16 mouse cellular contexts compared by ENCODE assay signal in genomic region chr2:42624356-42624755, GRCm38 (mm10). TPM values are rescaled to one million over a fixed set of nuclear protein-coding genes. Genes with fewer than 3 reads are reported as not detected.
"Had no signal": no experiment of that assay in that cellular context is flagged by ENCODE, and none has a peak within 500 bp of the region (broad histone marks: within the 10 kb centered on the region; RNA-seq: fewer than 3 reads in every experiment).

No protein-coding gene starts in this region.

- H3K4me3 ChIP-seq: limb, embryonic 10.5 days; liver, embryonic 15.5 days; midbrain, embryonic 10.5 days; myocyte; neural tube, embryonic 15.5 days had no signal

- H3K27ac ChIP-seq: limb, embryonic 10.5 days; liver, embryonic 15.5 days; midbrain, embryonic 10.5 days; neural tube, embryonic 15.5 days had no signal

- DNase-seq: kidney, adult 18-20 months; kidney, postnatal 10 days; kidney, postnatal 4 days; lung, embryonic 14.5 days; lung, postnatal 10 days; lung, postnatal 4 days; right cerebral cortex, postnatal 4 days; spleen, adult 18-20 months; thymus, adult 2 months; thymus, postnatal 25 days had no signal

RNA-seq across cellular contexts. Expression of gene Lrp1b, which starts 29.1 kb away (rescaled TPM):
- total RNA-seq: megakaryocyte, adult 5-6 weeks had no signal
